Mouse (Mus musculus) common myeloid progenitor, adult 5-6 weeks (primary cell): Measurements from ENCODE around the gene Angpt4. TPM values are rescaled to one million over a fixed set of nuclear protein-coding genes. Genes with fewer than 3 reads are reported as not detected.
A peak's percentile ranks its signal among the peaks of the same experiment; 100 is the strongest.

ENCODE experiments used
- ATAC-seq: replicated peaks from 2 replicates; pipeline ENCODE4 v1.8.0; 2016; ENCODE audit warnings: low read depth, mild to moderate bottlenecking, moderate TSS enrichment, inconsistent platforms; ENCODE audit not compliant: poor library complexity, severe bottlenecking
- total RNA-seq: library from RNA; stranded (forward); fragments of 200-1000, 187-1606 nt; gene quantifications from 2 replicates; pipeline ENCODE4 v1.2.3, GENCODE M21; 2017

Angpt4 gene
- total RNA-seq, 1 experiment from 2014 or later, result not detected

GRCm38 (mm10) chr2:151911751-151912150 is 741 bp downstream of the Angpt4 start:
- ATAC-seq, result no peak

- no peak for ATAC-seq
These were observed 3.1 kb downstream of the Angpt4 start for GRCm38 (mm10) chr2:151914120-151914519.

GRCm38 (mm10) chr2:151915111-151915510 is 4.1 kb downstream of the Angpt4 start:
- no peak for ATAC-seq

GRCm38 (mm10) chr2:151916061-151916831 is 5.2 kb downstream of the Angpt4 start:
- ATAC-seq, result no peak

- ATAC-seq, result no peak
These were observed 8.1 kb downstream of the Angpt4 start for GRCm38 (mm10) chr2:151919140-151919539.

GRCm38 (mm10) chr2:151921068-151921467 is 10.1 kb downstream of the Angpt4 start:
- no peak for ATAC-seq

GRCm38 (mm10) chr2:151921596-151921995 is 10.6 kb downstream of the Angpt4 start:
- no peak for ATAC-seq

- ATAC-seq, result no peak
These were observed 13.3 kb downstream of the Angpt4 start for GRCm38 (mm10) chr2:151924276-151924675.

- no peak for ATAC-seq
These were observed 14.7 kb downstream of the Angpt4 start for GRCm38 (mm10) chr2:151925715-151926114.

GRCm38 (mm10) chr2:151927103-151927502 is 16.1 kb downstream of the Angpt4 start:
- ATAC-seq, result no peak

GRCm38 (mm10) chr2:151930389-151931074 is 19.5 kb downstream of the Angpt4 start:
- ATAC-seq, result peak; percentile 92

- peak; percentile 40 for ATAC-seq
These were observed 26.9 kb downstream of the Angpt4 start for GRCm38 (mm10) chr2:151937893-151938292.

- ATAC-seq, result peak; percentile 2; the same call in 1 of the 2 replicates
These were observed 27.8 kb downstream of the Angpt4 start for GRCm38 (mm10) chr2:151938780-151939200.

- no peak for ATAC-seq
These were observed 28.8 kb downstream of the Angpt4 start for GRCm38 (mm10) chr2:151939651-151940420.

- ATAC-seq, result peak; percentile 59
These were observed 30.3 kb downstream of the Angpt4 start for GRCm38 (mm10) chr2:151941269-151941668.

GRCm38 (mm10) chr2:151944106-151944505 is 33.1 kb downstream of the Angpt4 start:
- ATAC-seq, result peak; percentile 38

- ATAC-seq, result no peak
These were observed 36.6 kb downstream of the Angpt4 start for GRCm38 (mm10) chr2:151947617-151948016.

GRCm38 (mm10) chr2:151948311-151948710 is 37.3 kb downstream of the Angpt4 start:
- no peak for ATAC-seq

GRCm38 (mm10) chr2:151949082-151949774 is 38.2 kb downstream of the Angpt4 start:
- ATAC-seq, result no peak

- no peak for ATAC-seq
These were observed 42.7 kb downstream of the Angpt4 start for GRCm38 (mm10) chr2:151953665-151954064.
